Mouse (Mus musculus): Measurements from ENCODE around the gene N4bp2l1.

N4bp2l1 gene

DNA sequence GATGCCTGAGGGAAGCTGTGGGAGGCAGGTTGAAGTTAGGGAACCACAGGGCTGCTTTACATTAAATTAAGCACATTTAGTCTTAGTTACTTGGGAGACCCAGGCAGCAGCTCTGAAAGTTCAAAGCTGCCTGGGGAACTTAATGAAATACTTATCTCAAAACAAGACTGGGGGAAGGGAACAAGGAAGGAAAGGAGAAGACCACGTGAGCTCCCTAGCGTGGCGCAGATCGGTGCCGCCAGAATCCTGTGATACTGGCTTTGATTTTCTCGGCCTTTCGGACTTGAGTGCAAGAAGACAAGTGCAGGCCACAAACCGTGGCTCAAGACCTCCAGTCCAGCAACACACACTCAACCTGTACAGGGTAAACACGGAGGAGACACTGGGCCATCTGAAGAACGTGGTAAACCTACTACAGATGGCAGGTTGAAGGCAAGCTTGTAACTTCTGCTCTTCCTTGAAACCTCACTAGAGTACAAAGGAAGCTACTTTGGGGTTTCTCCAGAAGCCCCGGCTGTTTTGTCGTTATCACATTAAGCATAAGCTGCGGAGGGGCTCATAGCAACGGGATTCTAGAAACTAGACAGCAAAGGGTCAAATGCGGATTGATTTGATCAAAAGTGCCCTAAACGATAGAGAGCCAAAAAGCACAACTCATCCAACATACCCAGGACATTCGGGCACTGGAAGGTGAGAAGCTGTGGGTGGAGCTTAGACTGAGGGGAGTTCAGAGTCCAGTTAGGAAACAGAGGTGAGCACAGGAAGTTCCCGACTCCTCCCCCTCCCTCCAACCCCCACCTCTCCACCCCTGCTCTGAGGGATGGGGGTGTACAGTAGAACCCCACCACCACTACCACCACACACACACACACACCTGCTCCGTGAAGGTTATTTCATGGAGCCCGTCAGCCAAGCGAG lies 1.5 kb upstream of the N4bp2l1 start:
- DNase-seq (ENCODE audit: low read depth, low spot score) = peak; percentile 39

DNA sequence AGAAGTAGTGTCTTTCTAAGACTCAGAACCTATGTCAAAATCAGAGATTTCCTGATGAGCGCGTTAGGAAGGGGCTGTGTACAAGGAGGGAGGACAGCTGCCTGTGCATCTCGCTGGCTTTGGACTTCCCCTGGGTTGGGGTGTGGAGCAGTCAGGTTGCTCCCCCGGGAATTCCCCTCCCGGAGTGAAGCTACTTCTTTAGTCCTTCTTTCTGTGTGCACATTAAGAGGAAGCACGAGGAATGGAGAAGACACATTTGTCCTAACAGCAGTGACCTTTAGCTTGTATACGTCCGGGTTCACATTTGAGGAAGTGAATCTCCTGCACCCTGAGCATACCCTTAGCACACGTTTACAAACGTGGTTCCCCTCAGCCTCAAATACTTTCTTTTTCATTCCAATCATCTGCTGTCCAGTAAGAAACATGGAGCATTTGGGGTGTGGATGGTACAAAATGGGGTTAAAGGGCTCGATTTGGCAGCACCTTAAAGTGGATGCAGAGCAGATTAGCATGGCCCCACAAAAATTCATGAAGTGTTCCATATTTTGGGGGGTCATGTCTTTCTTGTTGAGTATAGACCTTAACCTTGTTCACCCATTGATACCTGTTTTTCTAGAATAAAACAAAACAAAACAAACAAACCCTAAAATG lies 1.5 kb downstream of the N4bp2l1 start:
- no peak for DNase-seq (ENCODE audit: low read depth, low spot score)

DNA sequence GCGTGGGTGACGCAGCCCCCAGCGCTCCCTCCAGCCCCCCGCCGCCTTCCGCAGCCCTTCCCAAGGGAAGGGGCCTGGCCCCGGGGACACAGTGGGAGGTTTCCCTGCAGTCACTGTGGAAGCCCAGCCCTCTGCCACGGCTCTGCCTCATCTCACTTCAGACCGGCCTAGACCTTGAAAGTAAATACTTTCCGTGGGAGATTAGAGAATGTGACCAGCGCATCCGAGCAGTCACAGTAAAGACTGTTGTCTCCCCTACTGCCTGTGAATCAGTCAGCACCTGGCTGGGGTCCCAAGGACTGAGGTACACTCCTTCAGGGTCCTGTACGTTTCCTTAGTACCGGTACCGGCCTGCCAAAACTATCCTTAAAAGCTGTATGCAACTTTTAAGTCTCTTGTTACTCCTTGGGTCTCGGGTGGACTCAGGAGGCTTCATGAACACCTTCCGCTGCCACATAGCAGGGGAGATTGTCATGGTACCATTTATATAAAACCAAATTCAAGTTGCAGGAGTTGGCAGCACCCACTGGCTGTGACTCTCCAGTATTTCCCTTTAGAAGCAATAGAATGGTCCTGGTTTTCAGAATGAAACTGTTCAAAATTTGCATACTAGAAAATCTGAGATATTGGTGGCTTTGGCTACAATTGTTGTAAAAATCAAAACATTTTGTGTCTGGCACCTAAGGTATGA lies 2.2 kb downstream of the N4bp2l1 start:
- DNase-seq (ENCODE audit: low read depth, low spot score) = no peak

DNA sequence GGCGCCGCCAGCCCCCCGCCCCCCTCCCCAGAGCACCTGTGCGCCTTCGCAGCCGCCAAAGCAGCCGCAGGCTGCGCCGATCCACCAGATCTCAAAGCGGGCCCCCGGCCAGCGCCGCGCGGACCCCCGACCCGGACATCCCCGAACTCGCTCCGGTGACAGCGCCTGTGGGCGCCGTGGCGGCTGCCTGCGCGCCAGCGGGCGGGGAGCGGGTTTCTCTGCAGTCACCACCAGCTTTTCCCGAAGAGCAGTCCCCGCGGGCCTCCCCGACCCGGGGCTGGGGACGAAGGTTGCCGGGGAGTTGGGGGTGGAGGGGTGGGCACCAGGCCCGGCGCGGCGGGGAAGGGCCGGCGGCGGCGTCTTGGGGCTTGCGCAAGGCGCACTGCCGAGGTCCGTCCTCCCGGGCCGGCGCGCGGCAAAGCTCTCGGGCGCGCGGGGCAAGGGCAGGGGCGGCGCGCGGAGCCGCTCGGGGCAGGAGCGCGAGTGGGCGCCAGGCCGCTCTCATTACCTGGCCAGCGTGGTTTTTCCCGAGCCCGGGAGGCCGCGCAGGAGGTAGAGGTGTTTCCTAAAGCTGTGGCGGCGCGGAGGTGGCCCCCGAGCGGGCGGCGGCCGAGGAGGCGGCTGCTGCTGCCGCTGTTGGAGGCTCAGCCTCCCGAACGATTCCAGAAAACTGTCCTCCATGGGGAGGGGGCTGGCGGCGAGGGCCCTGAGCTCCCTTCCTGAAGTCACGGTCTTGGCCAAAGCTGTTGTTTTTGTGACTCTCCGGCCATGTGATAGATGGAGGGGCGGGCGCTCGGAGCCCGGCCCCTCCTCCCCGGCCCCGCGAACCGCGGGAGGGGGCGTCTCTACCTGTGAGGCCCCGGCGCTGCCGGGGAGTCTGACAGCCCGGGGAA lies 3.0 kb downstream of the N4bp2l1 start:
- peak; percentile 71 for DNase-seq (ENCODE audit: low read depth, low spot score)

DNA sequence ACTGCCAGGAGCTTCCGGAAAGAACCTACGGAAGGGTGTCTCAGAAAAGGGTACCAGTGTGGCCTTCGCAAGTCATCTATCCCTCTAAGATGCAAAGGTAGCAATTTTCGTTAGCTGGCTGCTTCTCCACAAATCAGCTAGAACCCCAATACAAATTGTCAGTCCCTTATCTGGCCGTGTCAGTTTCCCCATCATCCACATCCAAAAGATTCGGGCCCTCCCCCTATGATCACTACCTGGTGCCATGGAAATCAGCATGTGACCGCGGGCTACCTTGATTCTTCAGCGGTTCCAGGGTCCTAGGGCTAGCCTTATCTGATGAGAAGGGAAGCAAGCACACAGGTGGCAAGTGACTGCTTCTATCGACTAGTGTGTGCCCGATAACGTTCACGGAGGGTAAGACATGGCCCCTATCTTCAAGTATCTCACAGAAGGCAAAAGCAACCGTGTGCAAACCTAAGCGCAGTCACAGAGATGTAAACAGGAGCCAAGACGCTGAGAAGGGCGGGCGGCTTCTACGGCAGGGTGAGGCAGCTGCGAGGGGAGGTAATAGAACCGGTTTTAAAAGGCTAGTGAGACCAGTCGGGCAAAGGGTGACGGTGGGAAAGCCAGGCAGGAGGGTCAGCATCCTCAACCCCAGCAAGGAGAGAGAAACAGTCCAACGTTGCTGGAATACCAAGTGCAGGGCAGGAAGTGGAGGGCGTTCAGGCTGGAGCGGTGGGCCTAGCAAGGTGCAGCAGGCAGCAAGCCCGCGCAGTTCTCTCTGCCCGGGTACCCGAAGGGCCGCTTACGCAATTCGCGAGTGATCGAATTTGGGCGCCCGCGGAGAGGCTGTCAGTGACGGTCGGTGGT lies 3.9 kb downstream of the N4bp2l1 start:
- peak; percentile 65 for DNase-seq (ENCODE audit: low read depth, low spot score)

DNA sequence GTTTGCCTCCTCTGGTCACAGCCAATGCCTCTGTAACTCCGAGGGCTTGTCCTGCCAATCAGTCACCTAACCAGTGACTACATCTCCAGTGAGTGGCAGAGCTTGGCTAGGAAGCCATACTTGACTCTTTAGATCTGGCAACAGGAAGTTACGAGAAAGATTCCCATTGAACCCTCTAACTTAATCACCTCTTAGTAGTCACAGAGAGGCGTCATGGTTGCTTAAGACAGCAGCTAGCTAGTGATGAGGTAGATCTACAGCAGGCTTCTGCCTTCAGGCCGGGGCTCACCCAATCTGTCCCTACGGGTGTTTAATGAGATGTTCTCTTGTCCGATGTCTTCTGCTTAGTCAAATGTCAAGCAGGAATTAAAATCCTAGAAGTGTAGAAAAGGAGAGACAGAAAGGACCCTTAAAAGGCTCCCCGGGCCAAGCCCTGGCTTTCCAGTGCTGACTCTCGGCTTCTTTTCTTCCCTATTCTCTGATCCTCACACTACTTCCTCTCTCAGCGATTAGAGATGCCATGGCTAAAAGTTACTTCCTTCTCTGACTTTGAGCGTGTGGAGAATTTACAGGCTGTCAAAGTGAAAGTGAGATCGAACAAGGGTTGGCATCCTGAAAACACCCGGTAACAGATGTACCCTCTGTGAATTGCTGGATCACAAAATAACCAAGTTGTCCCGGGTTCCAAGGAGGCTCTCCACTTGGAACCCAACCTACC lies 4.6 kb downstream of the N4bp2l1 start:
- DNase-seq (ENCODE audit: low read depth, low spot score) = no peak

DNA sequence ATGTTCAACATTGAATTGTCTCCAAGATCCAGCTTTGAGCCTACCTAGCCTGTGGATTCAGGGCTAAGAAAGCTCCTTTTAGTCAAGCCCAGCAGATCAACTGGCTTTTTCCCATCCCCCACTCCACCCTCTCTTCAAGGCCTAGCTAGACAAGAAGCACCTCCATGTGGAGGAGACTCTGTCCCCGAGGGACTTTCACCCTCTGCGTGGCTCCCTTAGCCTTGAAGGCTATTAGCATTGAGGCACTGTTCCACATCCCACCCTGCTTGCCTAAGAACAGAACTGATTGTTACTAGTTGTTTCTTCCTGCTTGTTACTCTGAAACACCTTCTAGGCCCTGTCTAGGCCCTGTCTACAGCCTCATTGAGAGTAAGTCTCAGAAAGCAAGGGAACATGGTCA lies 7.0 kb downstream of the N4bp2l1 start:
- no peak for DNase-seq (ENCODE audit: low read depth, low spot score)

DNA sequence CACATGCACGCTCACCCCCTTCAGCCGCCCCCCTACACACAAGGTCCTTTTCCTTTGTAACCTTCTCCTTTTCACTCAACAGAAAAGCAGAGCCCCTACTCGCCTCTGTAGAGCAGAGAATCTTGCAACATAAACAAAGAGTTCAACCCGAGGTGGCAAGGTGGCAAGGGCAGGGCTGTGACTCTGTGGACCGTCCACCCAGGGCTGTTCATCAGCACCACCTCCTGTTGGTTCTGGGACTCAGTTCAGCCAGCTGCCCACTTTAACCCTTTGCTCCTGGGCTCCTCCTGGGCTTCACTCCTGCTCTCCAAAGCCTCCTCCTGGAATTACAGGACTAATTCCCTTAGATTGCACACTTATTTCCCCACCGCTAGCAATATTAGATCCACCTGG lies 12.7 kb downstream of the N4bp2l1 start:
- no peak for DNase-seq (ENCODE audit: low read depth, low spot score)

DNA sequence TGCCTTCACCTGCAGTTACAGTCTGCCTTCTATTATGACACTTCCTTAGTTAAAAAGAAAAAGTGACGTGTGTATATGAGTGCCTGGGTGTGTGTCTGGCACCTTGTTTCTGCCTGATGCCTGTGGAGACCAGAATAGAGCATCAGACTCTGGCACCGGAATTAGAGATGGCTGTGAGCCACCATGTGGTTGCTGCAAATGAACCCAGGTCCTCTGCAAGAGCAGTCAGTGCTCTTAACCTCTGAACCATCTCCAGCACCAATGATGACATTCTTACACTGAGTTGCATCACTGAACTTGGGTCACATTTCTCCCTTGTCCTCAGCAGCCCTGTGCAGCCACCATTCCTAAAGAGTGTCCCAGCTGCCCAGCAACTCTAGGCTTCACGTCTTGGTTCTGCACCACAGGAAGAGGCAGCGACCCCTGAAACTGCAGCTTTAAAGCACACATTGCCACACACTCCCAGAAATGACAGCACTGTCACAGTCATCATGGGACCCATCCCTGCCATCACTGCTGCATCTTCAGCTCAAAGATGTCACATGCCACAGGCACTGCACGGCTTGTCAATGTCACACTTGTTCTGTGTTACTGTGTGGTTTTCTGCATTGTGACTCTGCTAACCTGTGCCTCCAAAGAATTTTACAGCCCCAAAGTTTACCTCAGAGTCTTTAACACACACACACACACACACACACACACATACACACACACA lies 13.2 kb downstream of the N4bp2l1 start:
- DNase-seq (ENCODE audit: low read depth, low spot score) = no peak

DNA sequence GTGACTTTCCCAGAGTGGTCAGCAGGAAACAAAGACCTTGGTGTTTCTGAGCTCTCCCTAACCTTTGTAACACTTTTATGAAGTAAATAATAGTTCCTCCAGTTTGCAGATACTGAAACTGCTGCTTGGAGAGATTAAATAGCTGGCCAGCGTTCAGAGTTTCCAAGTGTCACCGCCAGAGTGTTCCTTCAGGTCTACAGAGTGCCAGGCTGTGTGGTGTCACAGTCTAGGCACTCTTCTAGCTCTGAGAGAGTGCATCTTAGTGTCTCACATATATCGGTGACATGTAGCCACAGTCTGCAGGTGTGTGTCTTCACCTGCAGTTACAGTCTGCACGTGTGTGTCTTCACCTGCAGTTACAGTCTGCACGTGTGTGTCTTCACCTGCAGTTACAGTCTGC lies 13.8 kb downstream of the N4bp2l1 start:
- no peak for DNase-seq (ENCODE audit: low read depth, low spot score)

DNA sequence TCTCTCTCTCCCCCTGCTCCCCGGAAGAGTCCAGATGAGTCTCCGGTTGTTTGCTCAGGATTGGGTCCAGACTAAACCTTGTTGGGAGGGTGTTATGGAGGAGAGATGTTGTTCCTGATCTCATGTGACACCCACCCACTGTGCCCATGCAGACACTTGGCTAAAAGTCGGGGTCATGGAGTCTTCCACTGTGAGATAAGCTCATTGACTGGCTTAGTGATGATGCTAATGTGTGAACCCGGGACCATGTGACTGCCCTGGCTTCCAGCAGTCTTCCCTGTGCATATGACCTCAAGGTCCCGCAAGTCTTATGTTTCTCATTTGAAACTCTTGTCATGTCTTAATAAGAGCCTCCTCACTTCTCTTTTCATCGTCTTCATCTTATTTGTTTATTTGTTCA lies 15.8 kb downstream of the N4bp2l1 start:
- no peak for DNase-seq (ENCODE audit: low read depth, low spot score)

DNA sequence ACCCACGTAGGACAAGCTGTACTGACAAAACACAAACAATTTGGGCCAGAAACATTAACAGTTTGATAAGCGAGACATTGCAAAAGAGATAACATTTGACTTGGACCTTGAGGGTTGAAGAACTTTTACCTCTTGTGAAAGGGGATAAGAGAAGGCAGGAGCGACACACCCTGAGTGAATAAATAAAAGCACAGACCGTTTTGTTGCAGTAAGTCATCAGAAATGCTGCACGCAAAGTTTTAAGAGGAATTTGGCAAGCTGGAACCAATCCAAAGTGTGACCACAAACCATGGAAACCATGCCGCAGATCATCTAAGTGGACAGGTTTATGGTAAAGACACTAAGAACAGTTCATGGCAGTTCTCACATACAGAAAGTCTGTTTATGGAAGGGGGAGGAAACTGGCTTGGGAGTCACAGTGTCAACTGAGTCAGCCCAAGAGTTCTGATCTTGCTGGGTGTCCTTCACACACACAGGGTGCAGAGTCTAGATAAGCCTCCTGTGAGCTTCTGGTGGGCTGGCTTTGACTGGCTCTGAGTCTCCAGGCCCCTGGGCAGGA lies 18.3 kb downstream of the N4bp2l1 start:
- DNase-seq (ENCODE audit: low read depth, low spot score) = no peak

DNA sequence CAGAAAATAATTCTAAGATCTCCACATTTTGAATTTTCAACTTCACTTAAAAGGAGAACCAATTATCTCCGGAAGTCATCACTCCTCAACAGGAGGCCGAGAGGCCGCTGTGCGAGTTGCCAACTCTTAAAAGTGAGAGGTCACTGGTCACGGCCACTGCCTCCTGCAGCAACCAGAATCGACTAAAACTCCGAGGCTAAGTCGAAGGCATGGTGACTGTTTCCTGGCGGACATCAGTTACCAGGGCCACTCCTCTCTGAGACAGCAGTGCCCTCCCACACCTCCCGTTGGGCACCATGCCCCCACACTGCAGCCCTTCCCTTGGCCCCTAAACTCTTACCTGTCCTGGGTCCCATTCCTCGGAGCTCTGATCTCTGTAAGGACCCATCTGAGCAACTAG lies 20.2 kb downstream of the N4bp2l1 start:
- no peak for DNase-seq (ENCODE audit: low read depth, low spot score)

DNA sequence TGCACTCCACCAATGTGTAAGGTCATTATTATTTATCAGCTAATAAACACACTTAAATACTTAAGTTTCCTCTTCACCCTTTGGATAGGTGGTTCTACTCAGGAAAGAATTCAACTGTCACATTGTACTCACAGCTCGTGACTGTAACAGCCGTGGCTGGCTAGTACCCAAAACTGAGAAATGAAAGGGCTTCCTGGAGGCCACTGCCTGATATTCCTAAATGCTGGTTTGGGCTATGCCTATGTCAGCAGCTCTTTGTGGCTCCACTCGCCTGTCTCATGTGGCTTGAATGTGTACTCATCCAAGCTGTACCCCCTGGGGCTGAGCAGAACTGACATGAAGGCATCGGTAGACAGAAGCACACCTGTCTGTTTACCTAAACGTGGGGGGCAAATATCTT lies 22.1 kb downstream of the N4bp2l1 start:
- no peak for DNase-seq (ENCODE audit: low read depth, low spot score)

DNA sequence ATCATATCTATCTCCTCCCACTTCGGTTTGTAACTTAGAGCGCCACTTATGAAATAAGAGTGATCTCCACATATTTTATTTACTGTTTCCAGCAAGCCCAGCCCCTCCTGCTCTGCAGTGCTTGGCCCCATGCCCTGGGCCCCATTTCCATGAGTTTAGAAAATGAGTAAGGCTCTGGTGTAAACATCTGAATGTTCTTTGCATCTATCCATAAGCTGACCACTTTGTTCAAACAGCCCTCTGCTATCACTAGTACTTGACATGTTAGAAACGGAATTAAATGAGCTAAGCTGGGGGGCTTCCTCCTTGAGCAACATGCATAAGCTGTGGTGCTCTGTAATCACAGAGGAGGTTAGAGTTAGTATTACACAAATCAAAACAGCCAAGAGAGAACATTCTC lies 22.6 kb downstream of the N4bp2l1 start:
- no peak for DNase-seq (ENCODE audit: low read depth, low spot score)

DNA sequence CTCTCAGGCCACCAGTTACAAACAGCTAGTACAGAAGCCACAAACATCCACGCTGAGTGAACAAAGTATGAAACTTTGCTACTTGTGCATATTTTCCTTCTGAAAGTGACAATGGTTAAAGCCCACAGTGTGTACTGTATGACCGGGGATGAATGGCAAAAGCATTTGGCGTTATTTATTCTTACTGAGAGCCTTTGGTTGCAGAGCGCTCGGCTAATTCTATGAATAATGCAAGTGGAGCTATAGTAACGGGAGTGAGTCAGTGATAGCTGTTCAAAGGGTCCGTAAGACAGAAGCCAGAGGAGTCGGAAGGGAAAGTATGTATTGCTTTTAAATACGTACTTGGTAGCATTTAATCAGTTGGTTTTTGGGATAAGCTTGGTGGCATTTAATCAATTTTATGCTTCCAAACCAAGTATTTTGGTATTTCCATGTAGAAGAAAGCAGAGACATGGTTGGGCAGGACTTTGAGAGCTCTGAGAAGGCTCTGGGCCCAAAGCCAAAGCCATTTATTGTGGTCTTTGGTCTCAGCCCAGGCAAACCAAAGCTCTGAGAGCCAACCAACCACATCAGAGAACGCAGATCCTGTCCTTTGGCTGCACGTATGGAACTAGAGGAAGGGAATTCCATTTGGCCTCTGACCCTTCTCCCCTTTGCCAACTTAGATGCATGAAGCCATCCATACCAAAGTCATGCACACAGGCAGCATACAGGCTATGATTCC lies 26.3 kb downstream of the N4bp2l1 start:
- DNase-seq (ENCODE audit: low read depth, low spot score) = no peak

DNA sequence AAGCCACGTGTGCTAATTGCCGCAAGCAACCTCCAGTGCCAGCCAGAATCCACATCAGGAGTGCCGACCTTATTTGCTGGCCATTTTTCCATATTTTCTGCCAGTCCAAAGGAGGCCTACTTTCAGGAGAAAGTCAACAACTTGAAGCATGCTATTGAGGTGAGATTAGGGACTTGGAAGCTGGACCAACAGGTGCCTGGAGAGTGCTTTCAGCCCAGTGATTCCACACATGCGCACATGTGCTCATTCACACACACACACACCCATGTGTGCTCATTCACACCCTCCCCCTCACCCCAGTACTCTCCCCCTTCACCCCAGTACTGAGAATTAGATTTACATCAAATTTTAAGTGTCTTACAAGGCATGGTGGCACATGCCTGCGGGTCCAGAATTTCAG lies 30.0 kb downstream of the N4bp2l1 start:
- DNase-seq (ENCODE audit: low read depth, low spot score) = no peak

DNA sequence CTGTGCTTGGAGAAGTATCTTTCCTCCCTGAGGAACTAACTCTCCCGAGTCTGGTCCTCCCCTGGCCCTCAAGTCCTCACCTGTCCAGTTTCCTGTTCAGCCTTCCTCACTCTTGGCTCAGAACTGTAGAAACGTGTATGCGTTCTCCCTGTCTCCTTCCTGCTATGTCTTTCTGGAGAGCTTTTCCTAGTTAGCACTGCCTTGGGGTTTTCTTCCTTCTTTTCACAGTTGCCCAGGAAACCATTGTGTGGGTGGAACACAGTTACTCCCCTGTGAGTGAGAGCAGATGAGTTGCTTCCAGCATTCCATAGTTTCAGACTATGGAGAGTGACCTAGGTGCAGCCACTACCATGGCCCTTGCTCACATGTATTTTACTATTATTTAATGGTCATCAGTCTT lies 30.8 kb downstream of the N4bp2l1 start:
- peak; percentile 18 for DNase-seq (ENCODE audit: low read depth, low spot score)
